Mouse (Mus musculus): Measurements from ENCODE around the gene Rad54l2. TPM values are rescaled to one million over a fixed set of nuclear protein-coding genes. Genes with fewer than 3 reads are reported as not detected.

Gene Rad54l2
- polyA plus RNA-seq, 1 experiment from 2014 or later, result 8.2 TPM

GRCm38 (mm10) chr9:106638154-106638553 is 150.8 kb downstream of the Rad54l2 start:
- ATAC-seq (ENCODE audit: low FRiP score), result no peak
- H3K4me3 ChIP-seq, result no peak overlapping the region
- H3K27ac ChIP-seq, result no peak overlapping the region
- H3K9ac ChIP-seq, result no peak overlapping the region
- H3K4me1 ChIP-seq (replicated peaks), result no peaks in the 10 kb centered on the region
- no peaks in the 10 kb centered on the region for H3K27me3 ChIP-seq
- 94% methylated on average over 8 of the region's 8 CpGs for WGBS
- no peaks in the 10 kb centered on the region for H3K9me3 ChIP-seq
- no peak overlapping the region for H3K4me2 ChIP-seq
- no peaks in the 10 kb centered on the region for H3K36me3 ChIP-seq

Other genes starting within 250 kb of the Rad54l2 start
- gene Iqcf3, start 227.6 kb downstream of the Rad54l2 start, polyA plus RNA-seq (2015; fragmentation: Nextera tagmentation; extraction: Ambion mirVana), result not detected in 2 replicates
- gene Iqcf4, start 218.2 kb downstream of the Rad54l2 start, polyA plus RNA-seq (2015; fragmentation: Nextera tagmentation; extraction: Ambion mirVana), result not detected in 2 replicates
- gene Iqcf6, start 162.6 kb downstream of the Rad54l2 start, polyA plus RNA-seq (2015; fragmentation: Nextera tagmentation; extraction: Ambion mirVana), result not detected in 2 replicates
- 3.7 and 5.3 TPM in 2 replicates for gene Grm2, start 133.1 kb downstream of the Rad54l2 start, polyA plus RNA-seq (2015; fragmentation: Nextera tagmentation; extraction: Ambion mirVana)
- gene Tex264, start 103.3 kb downstream of the Rad54l2 start, polyA plus RNA-seq (2015; fragmentation: Nextera tagmentation; extraction: Ambion mirVana), result 49.1 and 52.7 TPM in 2 replicates
- gene Dcaf1, start 32.7 kb upstream of the Rad54l2 start, polyA plus RNA-seq (2015; fragmentation: Nextera tagmentation; extraction: Ambion mirVana), result 19.7 and 21.8 TPM in 2 replicates
- gene Rbm15b, start 98.2 kb upstream of the Rad54l2 start, polyA plus RNA-seq (2015; fragmentation: Nextera tagmentation; extraction: Ambion mirVana), result 14.2 and 16.5 TPM in 2 replicates
- gene Manf, start 102.8 kb upstream of the Rad54l2 start, polyA plus RNA-seq (2015; fragmentation: Nextera tagmentation; extraction: Ambion mirVana), result 174 and 190 TPM in 2 replicates

All from hindbrain, embryonic 13.5 days (tissue).